Mouse (Mus musculus): Measurements from ENCODE around the gene Glipr2. TPM values are rescaled to one million over a fixed set of nuclear protein-coding genes. Genes with fewer than 3 reads are reported as not detected.
A peak's percentile ranks its signal among the peaks of the same experiment; 100 is the strongest.

Glipr2 gene
- polyA plus RNA-seq, 1 experiment = 2.9 TPM

- Histone ChIP-seq H3K4me3 (ENCODE audit: insufficient read depth, low read depth, low read length) (no peak overlapping the region), H3K27ac (replicated peaks; ENCODE audit: low read depth, low read length) (no peak overlapping the region), H3K4me1 (ENCODE audit: control insufficient read depth, insufficient read depth, insufficient read length, low read length) (peaks cover 4% of the 10 kb centered on the region; the same call in 1 of the 2 replicates)
Observed at GRCm38 (mm10) chr4:43964326-43964833, 7.2 kb downstream of the Glipr2 start.

GRCm38 (mm10) chr4:43964951-43965684 lies 7.9 kb downstream of the Glipr2 start:
- no peak overlapping the region for H3K4me3 ChIP-seq (ENCODE audit: insufficient read depth, low read depth, low read length)
- no peak overlapping the region for H3K27ac ChIP-seq (replicated peaks; ENCODE audit: low read depth, low read length)
- peaks cover 4% of the 10 kb centered on the region; the same call in 1 of the 2 replicates for H3K4me1 ChIP-seq (ENCODE audit: control insufficient read depth, insufficient read depth, insufficient read length, low read length)

- no peak overlapping the region for H3K4me3 ChIP-seq (ENCODE audit: insufficient read depth, low read depth, low read length)
- peaks cover 4% of the 10 kb centered on the region; the same call in 1 of the 2 replicates for H3K4me1 ChIP-seq (ENCODE audit: control insufficient read depth, insufficient read depth, insufficient read length, low read length)
- no peak overlapping the region for H3K27ac ChIP-seq (replicated peaks; ENCODE audit: low read depth, low read length)
Observed at GRCm38 (mm10) chr4:43965856-43966535, 8.8 kb downstream of the Glipr2 start.

- Histone ChIP-seq H3K4me3 (ENCODE audit: insufficient read depth, low read depth, low read length) (no peak overlapping the region), H3K27ac (replicated peaks; ENCODE audit: low read depth, low read length) (no peak overlapping the region), H3K4me1 (ENCODE audit: control insufficient read depth, insufficient read depth, insufficient read length, low read length) (peaks cover 11% of the 10 kb centered on the region; the same call in 1 of the 2 replicates)
Observed at GRCm38 (mm10) chr4:43968650-43969049, 11.4 kb downstream of the Glipr2 start.

GRCm38 (mm10) chr4:43969373-43969772 lies 12.2 kb downstream of the Glipr2 start:
- peaks cover 13% of the 10 kb centered on the region; the same call in 1 of the 2 replicates for H3K4me1 ChIP-seq (ENCODE audit: control insufficient read depth, insufficient read depth, insufficient read length, low read length)
- no peak overlapping the region for H3K4me3 ChIP-seq (ENCODE audit: insufficient read depth, low read depth, low read length)
- H3K27ac ChIP-seq (replicated peaks; ENCODE audit: low read depth, low read length) = no peak overlapping the region

GRCm38 (mm10) chr4:43970393-43971330 lies 13.5 kb downstream of the Glipr2 start:
- no peak overlapping the region for H3K27ac ChIP-seq (replicated peaks; ENCODE audit: low read depth, low read length)
- H3K4me3 ChIP-seq (ENCODE audit: insufficient read depth, low read depth, low read length) = no peak overlapping the region
- peaks cover 10% of the 10 kb centered on the region; the same call in 1 of the 2 replicates for H3K4me1 ChIP-seq (ENCODE audit: control insufficient read depth, insufficient read depth, insufficient read length, low read length)

GRCm38 (mm10) chr4:43971541-43972136 lies 14.4 kb downstream of the Glipr2 start:
- Histone ChIP-seq H3K4me1 (ENCODE audit: control insufficient read depth, insufficient read depth, insufficient read length, low read length) (peaks cover 10% of the 10 kb centered on the region; the same call in 1 of the 2 replicates), H3K4me3 (ENCODE audit: insufficient read depth, low read depth, low read length) (0 out of 2 replicates have a peak overlapping the region, but pooled peaks have one; percentile 13), H3K27ac (replicated peaks; ENCODE audit: low read depth, low read length) (peak overlapping the region; percentile 36)

GRCm38 (mm10) chr4:43972137-43972591 lies 15.0 kb downstream of the Glipr2 start:
- peaks cover 10% of the 10 kb centered on the region; the same call in 1 of the 2 replicates for H3K4me1 ChIP-seq (ENCODE audit: control insufficient read depth, insufficient read depth, insufficient read length, low read length)
- H3K27ac ChIP-seq (replicated peaks; ENCODE audit: low read depth, low read length) = peak overlapping the region; percentile 56
- 0 out of 2 replicates have a peak overlapping the region, but pooled peaks have one; percentile 13 for H3K4me3 ChIP-seq (ENCODE audit: insufficient read depth, low read depth, low read length)

GRCm38 (mm10) chr4:43973526-43973981 lies 16.4 kb downstream of the Glipr2 start:
- peaks cover 10% of the 10 kb centered on the region; the same call in 1 of the 2 replicates for H3K4me1 ChIP-seq (ENCODE audit: control insufficient read depth, insufficient read depth, insufficient read length, low read length)
- no peak overlapping the region for H3K4me3 ChIP-seq (ENCODE audit: insufficient read depth, low read depth, low read length)
- peak overlapping the region; percentile 69 for H3K27ac ChIP-seq (replicated peaks; ENCODE audit: low read depth, low read length)

- no peak overlapping the region for H3K27ac ChIP-seq (replicated peaks; ENCODE audit: low read depth, low read length)
- H3K4me1 ChIP-seq (ENCODE audit: control insufficient read depth, insufficient read depth, insufficient read length, low read length) = peaks cover 14% of the 10 kb centered on the region; the same call in 1 of the 2 replicates
- no peak overlapping the region for H3K4me3 ChIP-seq (ENCODE audit: insufficient read depth, low read depth, low read length)
Observed at GRCm38 (mm10) chr4:43974914-43975616, 17.9 kb downstream of the Glipr2 start.

GRCm38 (mm10) chr4:43976223-43976740 lies 19.1 kb downstream of the Glipr2 start:
- no peak overlapping the region for H3K4me3 ChIP-seq (ENCODE audit: insufficient read depth, low read depth, low read length)
- peaks cover 14% of the 10 kb centered on the region; the same call in 1 of the 2 replicates for H3K4me1 ChIP-seq (ENCODE audit: control insufficient read depth, insufficient read depth, insufficient read length, low read length)
- no peak overlapping the region for H3K27ac ChIP-seq (replicated peaks; ENCODE audit: low read depth, low read length)

GRCm38 (mm10) chr4:43978521-43979443 lies 21.6 kb downstream of the Glipr2 start:
- H3K4me3 ChIP-seq (ENCODE audit: insufficient read depth, low read depth, low read length) = no peak overlapping the region
- H3K27ac ChIP-seq (replicated peaks; ENCODE audit: low read depth, low read length) = peak overlapping the region; percentile 71
- H3K4me1 ChIP-seq (ENCODE audit: control insufficient read depth, insufficient read depth, insufficient read length, low read length) = peaks cover 5% of the 10 kb centered on the region; the same call in 1 of the 2 replicates
